Mouse (Mus musculus) limb, embryonic 14.5 days (tissue): ENCODE results near the gene Tmem109. TPM values are rescaled to one million over a fixed set of nuclear protein-coding genes. Genes with fewer than 3 reads are reported as not detected.

Experiments used
- ATAC-seq: fragments of 200-750 bp; cut with Nextera tagmentation; 2 replicates; pipeline ENCODE4 v1.8.0; 2017; ENCODE audit warnings: low read depth, moderate number of reproducible peaks, moderate TSS enrichment; ENCODE audit not compliant: low FRiP score
- DNase-seq: peaks from one replicate; pipeline ENCODE4 v3.0.0-alpha.2; 2015; ENCODE audit warnings: low spot score
- H3K27ac ChIP-seq: fragments of 300-500 bp; sonication (generic); replicated peaks from 2 replicates; pipeline ENCODE4 v1.5.1; 2014; ENCODE audit warnings: low read depth, mild to moderate bottlenecking, low read length, moderate library complexity, mixed read lengths
- H3K27me3 ChIP-seq: fragments of 300-500 bp; sonication (generic); 2 replicates; pipeline ENCODE4 v1.6.1; 2014; ENCODE audit warnings: low read length, mixed read lengths; ENCODE audit not compliant: control insufficient read depth, insufficient read depth
- H3K36me3 ChIP-seq: fragments of 300-500 bp; sonication (generic); 2 replicates; pipeline ENCODE4 v1.6.1; 2014; ENCODE audit warnings: mild to moderate bottlenecking, low read length, moderate library complexity, mixed read lengths; ENCODE audit not compliant: control insufficient read depth, insufficient read depth
- H3K4me1 ChIP-seq: fragments of 300-500 bp; sonication (generic); 2 replicates; pipeline ENCODE4 v1.6.1; 2014; ENCODE audit warnings: antibody characterized with exemption, low read length, mixed read lengths; ENCODE audit not compliant: control insufficient read depth, insufficient read depth
- H3K4me2 ChIP-seq: fragments of 300-500 bp; sonication (generic); replicated peaks from 2 replicates; pipeline ENCODE4 v1.6.1; 2014; ENCODE audit warnings: low read depth, mild to moderate bottlenecking, low read length, moderate library complexity; ENCODE audit not compliant: severe bottlenecking
- H3K4me3 ChIP-seq: fragments of 300-500 bp; sonication (generic); replicated peaks from 2 replicates; pipeline ENCODE4 v1.5.1; 2014; ENCODE audit warnings: low read length
- H3K9ac ChIP-seq: fragments of 300-500 bp; sonication (generic); 2 replicates; pipeline ENCODE4 v1.6.1; 2014; ENCODE audit warnings: mild to moderate bottlenecking, low read depth, low read length, moderate library complexity; ENCODE audit not compliant: severe bottlenecking
- H3K9me3 ChIP-seq: fragments of 300-500 bp; sonication (generic); 2 replicates; pipeline ENCODE4 v1.6.1; 2016; ENCODE audit warnings: low read length; ENCODE audit not compliant: control insufficient read depth
- POLR2A ChIP-seq: fragments of 200-500 bp; IDR thresholded peaks from 2 replicates; pipeline ENCODE4 v1.8.0; 2012; ENCODE audit warnings: inconsistent platforms, mild to moderate bottlenecking, moderate library complexity, borderline replicate concordance; ENCODE audit not compliant: insufficient read depth, insufficient read length; ENCODE audit errors: extremely low read depth
- WGBS: fragments of 180-500 bp; shearing (Covaris S2); extraction: QIAGEN DNeasy Blood & Tissue Kit; methylation state at CpG from one replicate; pipeline ENCODE4 v1.1.7; 2014; 5-methylcytosine and 5-hydroxymethylcytosine counted together
- polyA plus RNA-seq, 2 experiments: library from polyadenylated mRNA; depleted of rRNA in 1 of 2; stranded (reverse) in 1 of 2; unstranded in 1 of 2; fragments of >200 nt; fragmentation: Nextera tagmentation in 1 of 2; extraction: Ambion mirVana in 1 of 2; gene quantifications; 2 replicates each; pipeline versions ENCODE4 v1.2.1 to v1.2.3; 2012 to 2014

Tmem109 gene
- polyA plus RNA-seq, 2 experiments = 106 to 128 TPM

GRCm38 (mm10) chr19:10821319-10821718 is 60.5 kb downstream of the Tmem109 start:
- H3K36me3 ChIP-seq = no peaks in the 10 kb centered on the region
- no peak overlapping the region for H3K9ac ChIP-seq
- H3K4me2 ChIP-seq = no peak overlapping the region
- DNase-seq (no peak), ATAC-seq (no peak)
- H3K27ac ChIP-seq = no peak overlapping the region
- H3K9me3 ChIP-seq = no peaks in the 10 kb centered on the region
- 70% methylated on average over 7 of the region's 7 CpGs for WGBS
- no peak overlapping the region for H3K4me3 ChIP-seq
- no peaks in the 10 kb centered on the region for H3K27me3 ChIP-seq
- no peak for TF ChIP-seq POLR2A
- peaks cover 4% of the 10 kb centered on the region; the same call in 1 of the 2 replicates for H3K4me1 ChIP-seq

Other genes with a start within 250 kb of the Tmem109 start
- 7.0 and 10.2 TPM in 2 replicates for gene Vwce, start 247.8 kb downstream of the Tmem109 start, polyA plus RNA-seq (2012; rRNA removed)
- 3.2 TPM in 2 replicates for gene Vwce, start 247.8 kb downstream of the Tmem109 start, polyA plus RNA-seq (2014; fragmentation: Nextera tagmentation; extraction: Ambion mirVana)
- gene Pga5, start 203.9 kb downstream of the Tmem109 start, polyA plus RNA-seq (2012; rRNA removed) = 0.12 and 0.23 TPM in 2 replicates
- gene Pga5, start 203.9 kb downstream of the Tmem109 start, polyA plus RNA-seq (2014; fragmentation: Nextera tagmentation; extraction: Ambion mirVana) = not detected in 2 replicates
- 30.2 and 37.4 TPM in 2 replicates for gene Vps37c, start 193.3 kb downstream of the Tmem109 start, polyA plus RNA-seq (2012; rRNA removed)
- gene Vps37c, start 193.3 kb downstream of the Tmem109 start, polyA plus RNA-seq (2014; fragmentation: Nextera tagmentation; extraction: Ambion mirVana) = 37.6 and 42.6 TPM in 2 replicates
- 0.16 and 0.28 TPM in 2 replicates for gene Cd5, start 143.0 kb downstream of the Tmem109 start, polyA plus RNA-seq (2012; rRNA removed)
- gene Cd5, start 143.0 kb downstream of the Tmem109 start, polyA plus RNA-seq (2014; fragmentation: Nextera tagmentation; extraction: Ambion mirVana) = 0.23 and 0.51 TPM in 2 replicates
- gene Cd6, start 51.9 kb downstream of the Tmem109 start, polyA plus RNA-seq (2012; rRNA removed) = 0.04 and 0.10 TPM in 2 replicates
- gene Cd6, start 51.9 kb downstream of the Tmem109 start, polyA plus RNA-seq (2014; fragmentation: Nextera tagmentation; extraction: Ambion mirVana) = 0.29 TPM in 1 of 2 replicates, not detected in the other
- 1.7 and 1.9 TPM in 2 replicates for gene Slc15a3, start 42.3 kb downstream of the Tmem109 start, polyA plus RNA-seq (2012; rRNA removed)
- gene Slc15a3, start 42.3 kb downstream of the Tmem109 start, polyA plus RNA-seq (2014; fragmentation: Nextera tagmentation; extraction: Ambion mirVana) = 1.1 and 2.1 TPM in 2 replicates
- gene Tmem132a, start 12.1 kb downstream of the Tmem109 start, polyA plus RNA-seq (2012; rRNA removed) = 150 and 211 TPM in 2 replicates
- gene Tmem132a, start 12.1 kb downstream of the Tmem109 start, polyA plus RNA-seq (2014; fragmentation: Nextera tagmentation; extraction: Ambion mirVana) = 67.8 and 76.2 TPM in 2 replicates
- gene Prpf19, start 13.2 kb upstream of the Tmem109 start, polyA plus RNA-seq (2012; rRNA removed) = 360 and 433 TPM in 2 replicates
- 39.7 and 43.6 TPM in 2 replicates for gene Prpf19, start 13.2 kb upstream of the Tmem109 start, polyA plus RNA-seq (2014; fragmentation: Nextera tagmentation; extraction: Ambion mirVana)
- gene Zp1, start 38.6 kb upstream of the Tmem109 start, polyA plus RNA-seq (2012; rRNA removed) = 0.04 TPM in 1 of 2 replicates, not detected in the other
- not detected in 2 replicates for gene Zp1, start 38.6 kb upstream of the Tmem109 start, polyA plus RNA-seq (2014; fragmentation: Nextera tagmentation; extraction: Ambion mirVana)
- gene Ptgdr2, start 55.2 kb upstream of the Tmem109 start, polyA plus RNA-seq (2012; rRNA removed) = 0.15 and 0.33 TPM in 2 replicates
- 0.07 TPM in 2 replicates for gene Ptgdr2, start 55.2 kb upstream of the Tmem109 start, polyA plus RNA-seq (2014; fragmentation: Nextera tagmentation; extraction: Ambion mirVana)
- gene Ccdc86, start 67.3 kb upstream of the Tmem109 start, polyA plus RNA-seq (2012; rRNA removed) = 10.3 and 11.2 TPM in 2 replicates
- gene Ccdc86, start 67.3 kb upstream of the Tmem109 start, polyA plus RNA-seq (2014; fragmentation: Nextera tagmentation; extraction: Ambion mirVana) = 22.4 and 23.8 TPM in 2 replicates
- gene Ms4a10, start 92.7 kb upstream of the Tmem109 start, polyA plus RNA-seq (2012; rRNA removed) = 0.08 and 0.27 TPM in 2 replicates
- gene Ms4a10, start 92.7 kb upstream of the Tmem109 start, polyA plus RNA-seq (2014; fragmentation: Nextera tagmentation; extraction: Ambion mirVana) = 0.57 TPM in 1 of 2 replicates, not detected in the other
- not detected in 2 replicates for gene Ms4a15, start 111.2 kb upstream of the Tmem109 start, polyA plus RNA-seq (2012; rRNA removed)
- not detected in 2 replicates for gene Ms4a15, start 111.2 kb upstream of the Tmem109 start, polyA plus RNA-seq (2014; fragmentation: Nextera tagmentation; extraction: Ambion mirVana)
- gene Ms4a18, start 136.0 kb upstream of the Tmem109 start, polyA plus RNA-seq (2012; rRNA removed) = 0.05 TPM in 1 of 2 replicates, not detected in the other
- not detected in 2 replicates for gene Ms4a18, start 136.0 kb upstream of the Tmem109 start, polyA plus RNA-seq (2014; fragmentation: Nextera tagmentation; extraction: Ambion mirVana)
- 0.06 TPM in 1 of 2 replicates, not detected in the other for gene Ms4a8a, start 199.1 kb upstream of the Tmem109 start, polyA plus RNA-seq (2012; rRNA removed)
- not detected in 2 replicates for gene Ms4a8a, start 199.1 kb upstream of the Tmem109 start, polyA plus RNA-seq (2014; fragmentation: Nextera tagmentation; extraction: Ambion mirVana)
- not detected in 2 replicates for gene 1700017D01Rik, start 248.9 kb upstream of the Tmem109 start, polyA plus RNA-seq (2012; rRNA removed)
- gene 1700017D01Rik, start 248.9 kb upstream of the Tmem109 start, polyA plus RNA-seq (2014; fragmentation: Nextera tagmentation; extraction: Ambion mirVana) = not detected in 2 replicates